Mouse (Mus musculus): ENCODE results near the gene Olfr1364. TPM values are rescaled to one million over a fixed set of nuclear protein-coding genes. Genes with fewer than 3 reads are reported as not detected.

The Olfr1364 gene
- polyA plus RNA-seq, 1 experiment from 2014 or later: not detected

Other genes starting within 250 kb of the Olfr1364 start
- not detected in 2 replicates for gene Olfr1367, start 234.8 kb downstream of the Olfr1364 start, polyA plus RNA-seq (2015; fragmentation: Nextera tagmentation; extraction: Ambion mirVana)
- 3.0 and 3.1 TPM in 2 replicates for gene Zscan12, start 218.9 kb downstream of the Olfr1364 start, polyA plus RNA-seq (2015; fragmentation: Nextera tagmentation; extraction: Ambion mirVana)
- 28.9 and 32.1 TPM in 2 replicates for gene Zkscan3, start 179.0 kb downstream of the Olfr1364 start, polyA plus RNA-seq (2015; fragmentation: Nextera tagmentation; extraction: Ambion mirVana)
- 1.0 and 1.2 TPM in 2 replicates for gene Pgbd1, start 140.7 kb downstream of the Olfr1364 start, polyA plus RNA-seq (2015; fragmentation: Nextera tagmentation; extraction: Ambion mirVana)
- gene Zscan26, start 128.0 kb downstream of the Olfr1364 start, polyA plus RNA-seq (2015; fragmentation: Nextera tagmentation; extraction: Ambion mirVana): 9.6 and 11.0 TPM in 2 replicates
- gene Nkapl, start 113.2 kb downstream of the Olfr1364 start, polyA plus RNA-seq (2015; fragmentation: Nextera tagmentation; extraction: Ambion mirVana): 0.66 and 0.94 TPM in 2 replicates
- 0.31 and 0.38 TPM in 2 replicates for gene Zkscan4, start 102.9 kb downstream of the Olfr1364 start, polyA plus RNA-seq (2015; fragmentation: Nextera tagmentation; extraction: Ambion mirVana)
- gene Gm10065, start 102.3 kb downstream of the Olfr1364 start, polyA plus RNA-seq (2015; fragmentation: Nextera tagmentation; extraction: Ambion mirVana): not detected in 2 replicates
- 0.59 and 0.71 TPM in 2 replicates for gene AK157302, start 86.5 kb downstream of the Olfr1364 start, polyA plus RNA-seq (2015; fragmentation: Nextera tagmentation; extraction: Ambion mirVana)
- gene Gm11273, start 80.3 kb downstream of the Olfr1364 start, polyA plus RNA-seq (2015; fragmentation: Nextera tagmentation; extraction: Ambion mirVana): 4.8 and 7.3 TPM in 2 replicates
- gene Zkscan8, start 50.6 kb downstream of the Olfr1364 start, polyA plus RNA-seq (2015; fragmentation: Nextera tagmentation; extraction: Ambion mirVana): 1.1 and 1.2 TPM in 2 replicates
- not detected in 2 replicates for gene Olfr1366, start 39.0 kb downstream of the Olfr1364 start, polyA plus RNA-seq (2015; fragmentation: Nextera tagmentation; extraction: Ambion mirVana)
- gene Olfr1535, start 21.9 kb downstream of the Olfr1364 start, polyA plus RNA-seq (2015; fragmentation: Nextera tagmentation; extraction: Ambion mirVana): not detected in 2 replicates
- gene Olfr1362, start 32.3 kb upstream of the Olfr1364 start, polyA plus RNA-seq (2015; fragmentation: Nextera tagmentation; extraction: Ambion mirVana): not detected in 2 replicates
- not detected in 2 replicates for gene Olfr11, start 60.8 kb upstream of the Olfr1364 start, polyA plus RNA-seq (2015; fragmentation: Nextera tagmentation; extraction: Ambion mirVana)
- not detected in 2 replicates for gene Olfr1361, start 81.6 kb upstream of the Olfr1364 start, polyA plus RNA-seq (2015; fragmentation: Nextera tagmentation; extraction: Ambion mirVana)
- gene Olfr1360, start 95.6 kb upstream of the Olfr1364 start, polyA plus RNA-seq (2015; fragmentation: Nextera tagmentation; extraction: Ambion mirVana): not detected in 2 replicates
- not detected in 2 replicates for gene Olfr1359, start 116.4 kb upstream of the Olfr1364 start, polyA plus RNA-seq (2015; fragmentation: Nextera tagmentation; extraction: Ambion mirVana)
- 3.2 and 3.4 TPM in 2 replicates for gene Hist1h2bl, start 134.4 kb upstream of the Olfr1364 start, polyA plus RNA-seq (2015; fragmentation: Nextera tagmentation; extraction: Ambion mirVana)
- 6.7 and 19.9 TPM in 2 replicates for gene Hist1h2ai, start 134.7 kb upstream of the Olfr1364 start, polyA plus RNA-seq (2015; fragmentation: Nextera tagmentation; extraction: Ambion mirVana)
- 4.3 and 10.4 TPM in 2 replicates for gene Hist1h3h, start 135.9 kb upstream of the Olfr1364 start, polyA plus RNA-seq (2015; fragmentation: Nextera tagmentation; extraction: Ambion mirVana)
- gene Hist1h2bm, start 140.3 kb upstream of the Olfr1364 start, polyA plus RNA-seq (2015; fragmentation: Nextera tagmentation; extraction: Ambion mirVana): 7.6 and 8.8 TPM in 2 replicates
- gene Hist1h4j, start 153.3 kb upstream of the Olfr1364 start, polyA plus RNA-seq (2015; fragmentation: Nextera tagmentation; extraction: Ambion mirVana): 0.86 and 0.88 TPM in 2 replicates
- 4.0 and 6.0 TPM in 2 replicates for gene Hist1h4k, start 168.7 kb upstream of the Olfr1364 start, polyA plus RNA-seq (2015; fragmentation: Nextera tagmentation; extraction: Ambion mirVana)
- 40.7 and 47.8 TPM in 2 replicates for gene Hist1h2ak, start 172.1 kb upstream of the Olfr1364 start, polyA plus RNA-seq (2015; fragmentation: Nextera tagmentation; extraction: Ambion mirVana)
- 7.6 and 11.2 TPM in 2 replicates for gene Hist1h2bn, start 172.4 kb upstream of the Olfr1364 start, polyA plus RNA-seq (2015; fragmentation: Nextera tagmentation; extraction: Ambion mirVana)
- gene Hist1h1b, start 198.9 kb upstream of the Olfr1364 start, polyA plus RNA-seq (2015; fragmentation: Nextera tagmentation; extraction: Ambion mirVana): 32.9 and 34.2 TPM in 2 replicates
- gene Hist1h3i, start 201.6 kb upstream of the Olfr1364 start, polyA plus RNA-seq (2015; fragmentation: Nextera tagmentation; extraction: Ambion mirVana): 144 and 178 TPM in 2 replicates
- 10.9 and 14.7 TPM in 2 replicates for gene Hist1h2an, start 205.5 kb upstream of the Olfr1364 start, polyA plus RNA-seq (2015; fragmentation: Nextera tagmentation; extraction: Ambion mirVana)
- 5.4 and 6.8 TPM in 2 replicates for gene Hist1h2bp, start 205.7 kb upstream of the Olfr1364 start, polyA plus RNA-seq (2015; fragmentation: Nextera tagmentation; extraction: Ambion mirVana)
- 25.1 and 27.6 TPM in 2 replicates for gene Hist1h2bq, start 228.4 kb upstream of the Olfr1364 start, polyA plus RNA-seq (2015; fragmentation: Nextera tagmentation; extraction: Ambion mirVana)
- 1.1 TPM in 1 of 2 replicates, not detected in the other for gene Hist1h2ao, start 228.7 kb upstream of the Olfr1364 start, polyA plus RNA-seq (2015; fragmentation: Nextera tagmentation; extraction: Ambion mirVana)
- gene Hist1h4m, start 230.0 kb upstream of the Olfr1364 start, polyA plus RNA-seq (2015; fragmentation: Nextera tagmentation; extraction: Ambion mirVana): not detected in 2 replicates

Measured in liver, embryonic 15.5 days (tissue).